Mouse (Mus musculus) MEL (cell line): ENCODE data around the gene Hc. TPM values are rescaled to one million over a fixed set of nuclear protein-coding genes. Genes with fewer than 3 reads are reported as not detected.
A peak's percentile ranks its signal among the peaks of the same experiment; 100 is the strongest.

Experiments used
- DNase-seq: peaks from one replicate; pipeline ENCODE4 v3.0.0; 2011; ENCODE audit warnings: low read depth, low spot score
- H3K27ac ChIP-seq: 2 replicates; pipeline ENCODE4 v1.5.1; 2012; ENCODE audit warnings: low read depth, mild to moderate bottlenecking, control low read depth, low read length, moderate library complexity; ENCODE audit not compliant: control insufficient read depth
- H3K27me3 ChIP-seq, 2 experiments: fragments of 150-350 bp in 1 of 2; sonication (generic) in 1 of 2; 2 replicates each; pipeline ENCODE4 v1.6.1; 2012; ENCODE audit warnings: low read length in 2 of 2, mild to moderate bottlenecking in 2 of 2, improper control_type of control experiment in 1 of 2, moderate library complexity in 1 of 2; ENCODE audit not compliant: insufficient read depth in 2 of 2, control insufficient read depth in 1 of 2
- H3K36me3 ChIP-seq, 2 experiments: 2 replicates each; pipeline ENCODE4 v1.6.1; 2012 to 2014; ENCODE audit warnings: low read length in 2 of 2, improper control_type of control experiment in 1 of 2, inconsistent platforms in 1 of 2, mild to moderate bottlenecking in 1 of 2; ENCODE audit not compliant: insufficient read depth in 2 of 2, control insufficient read depth in 1 of 2
- H3K4me1 ChIP-seq, 2 experiments: fragments of 150-350 bp in 1 of 2; sonication (generic) in 1 of 2; 2 replicates each; pipeline ENCODE4 v1.6.1; 2012; ENCODE audit warnings: low read length in 2 of 2, improper control_type of control experiment in 1 of 2, mild to moderate bottlenecking in 1 of 2; ENCODE audit not compliant: insufficient read depth in 2 of 2, control insufficient read depth in 1 of 2
- H3K4me3 ChIP-seq, 2 experiments: fragments of 150-350 bp in 1 of 2; sonication (generic) in 1 of 2; 2 replicates each; pipeline ENCODE4 v1.5.1; 2012; ENCODE audit warnings: low read depth in 2 of 2, low read length in 2 of 2, mild to moderate bottlenecking in 2 of 2, moderate library complexity in 2 of 2, control low read depth in 1 of 2, improper control_type of control experiment in 1 of 2; ENCODE audit not compliant: control insufficient read depth in 1 of 2, insufficient read depth in 1 of 2
- H3K79me2 ChIP-seq: 2 replicates; pipeline ENCODE4 v1.6.1; 2012; ENCODE audit warnings: mild to moderate bottlenecking, low read length, moderate library complexity; ENCODE audit not compliant: control insufficient read depth, poor library complexity, insufficient read depth
- H3K9ac ChIP-seq: 2 replicates; pipeline ENCODE4 v1.6.1; 2012; ENCODE audit warnings: low read depth, mild to moderate bottlenecking, control low read depth, low read length, moderate library complexity; ENCODE audit not compliant: control insufficient read depth, poor library complexity, severe bottlenecking
- H3K9me3 ChIP-seq: fragments of 150-350 bp; sonication (generic); replicated peaks from 2 replicates; pipeline ENCODE4 v1.6.1; 2012; ENCODE audit warnings: mild to moderate bottlenecking, low read length, improper control_type of control experiment, moderate library complexity; ENCODE audit not compliant: insufficient read depth
- BHLHE40 ChIP-seq: IDR thresholded peaks from 2 replicates; pipeline ENCODE4 v1.6.1; 2012; ENCODE audit warnings: low read depth, mild to moderate bottlenecking, inconsistent platforms, low read length, improper control_type of control experiment, borderline replicate concordance
- CHD1 ChIP-seq: IDR thresholded peaks from 2 replicates; pipeline ENCODE4 v1.6.1; 2012; ENCODE audit warnings: low read depth, mild to moderate bottlenecking, inconsistent platforms, low read length, improper control_type of control experiment
- CHD2 ChIP-seq: IDR thresholded peaks from 2 replicates; pipeline ENCODE4 v1.6.1; 2011; ENCODE audit warnings: low read length, improper control_type of control experiment
- CTCF ChIP-seq, 3 experiments: IDR thresholded peaks in 2 of 3; conservative IDR thresholded peaks in 1 of 3; 2 replicates each; pipeline ENCODE4 v1.5.1; 2011 to 2012; ENCODE audit warnings: low read length in 3 of 3, low read depth in 2 of 3, mild to moderate bottlenecking in 2 of 3, improper control_type of control experiment in 1 of 3, inconsistent platforms in 1 of 3, mixed read lengths in 1 of 3, moderate library complexity in 1 of 3; ENCODE audit not compliant: control insufficient read depth in 1 of 3, insufficient read depth in 1 of 3, poor library complexity in 1 of 3, severe bottlenecking in 1 of 3
- E2F4 ChIP-seq: IDR thresholded peaks from 2 replicates; pipeline ENCODE4 v1.6.1; 2011; ENCODE audit warnings: low read depth, low read length, improper control_type of control experiment, borderline replicate concordance
- ELF1 ChIP-seq: IDR thresholded peaks from 2 replicates; pipeline ENCODE4 v1.6.1; 2014; ENCODE audit warnings: low read depth, mild to moderate bottlenecking, inconsistent platforms, low read length, improper control_type of control experiment, moderate library complexity
- EP300 ChIP-seq, 2 experiments: IDR thresholded peaks; 2 replicates each; pipeline ENCODE4 v1.6.1; 2011; ENCODE audit warnings: improper control_type of control experiment in 2 of 2, low read length in 2 of 2, low read depth in 1 of 2, mild to moderate bottlenecking in 1 of 2
- GABPA ChIP-seq: IDR thresholded peaks from 2 replicates; pipeline ENCODE4 v1.6.1; 2012; ENCODE audit warnings: low read depth, mild to moderate bottlenecking, inconsistent platforms, low read length, improper control_type of control experiment, moderate library complexity
- GATA1 ChIP-seq: IDR thresholded peaks from 2 replicates; pipeline ENCODE4 v1.6.1; 2011; ENCODE audit warnings: low read depth, low read length, improper control_type of control experiment
- JUND ChIP-seq: IDR thresholded peaks from 2 replicates; pipeline ENCODE4 v1.6.1; 2011; ENCODE audit warnings: low read depth, mild to moderate bottlenecking, improper control_type of control experiment, low read length
- MAFK ChIP-seq: IDR thresholded peaks from 2 replicates; pipeline ENCODE4 v1.6.1; 2011; ENCODE audit warnings: low read depth, mild to moderate bottlenecking, low read length, improper control_type of control experiment, borderline replicate concordance
- MAX ChIP-seq: IDR thresholded peaks from 2 replicates; pipeline ENCODE4 v1.6.1; 2011; ENCODE audit warnings: low read length, improper control_type of control experiment
- POLR2A ChIP-seq, 2 experiments: IDR thresholded peaks; 2 replicates each; pipeline ENCODE4 v1.6.1; 2011 to 2012; ENCODE audit warnings: low read length in 2 of 2, mild to moderate bottlenecking in 2 of 2, control low read depth in 1 of 2, improper control_type of control experiment in 1 of 2, low read depth in 1 of 2, moderate library complexity in 1 of 2; ENCODE audit not compliant: control insufficient read depth in 1 of 2, insufficient read depth in 1 of 2, poor library complexity in 1 of 2
- POLR2AphosphoS2 ChIP-seq: IDR thresholded peaks from 2 replicates; pipeline ENCODE4 v1.6.1; 2011; ENCODE audit warnings: low read length, improper control_type of control experiment
- RAD21 ChIP-seq: IDR thresholded peaks from 2 replicates; pipeline ENCODE4 v1.6.1; 2011; ENCODE audit warnings: mild to moderate bottlenecking, low read depth, low read length, improper control_type of control experiment
- SMC3 ChIP-seq: IDR thresholded peaks from 2 replicates; pipeline ENCODE4 v1.6.1; 2011; ENCODE audit warnings: low read depth, low read length, improper control_type of control experiment
- USF1 ChIP-seq: IDR thresholded peaks from 2 replicates; pipeline ENCODE4 v1.6.1; 2014; ENCODE audit warnings: low read depth, mild to moderate bottlenecking, inconsistent platforms, low read length, improper control_type of control experiment, moderate library complexity
- polyA plus RNA-seq, 2 experiments: library from polyadenylated mRNA; stranded (reverse) in 1 of 2; unstranded in 1 of 2; fragments of >175 nt in 1 of 2; fragments of >200 nt in 1 of 2; gene quantifications; 2 replicates each; pipeline versions ENCODE4 v1.2.1 to v1.2.4; 2012; ENCODE audit warnings: low replicate concordance in 2 of 2, low read depth in 1 of 2; ENCODE audit not compliant: insufficient read length in 2 of 2, insufficient read depth in 1 of 2, missing spikeins in 1 of 2
- total RNA-seq: library from RNA; depleted of rRNA; stranded (reverse); fragments of 300-350 nt; gene quantifications from 2 replicates; pipeline ENCODE4 v1.2.3, GENCODE M21; 2012

Gene Hc
- total and polyA plus RNA-seq, 3 experiments = not detected

DNA sequence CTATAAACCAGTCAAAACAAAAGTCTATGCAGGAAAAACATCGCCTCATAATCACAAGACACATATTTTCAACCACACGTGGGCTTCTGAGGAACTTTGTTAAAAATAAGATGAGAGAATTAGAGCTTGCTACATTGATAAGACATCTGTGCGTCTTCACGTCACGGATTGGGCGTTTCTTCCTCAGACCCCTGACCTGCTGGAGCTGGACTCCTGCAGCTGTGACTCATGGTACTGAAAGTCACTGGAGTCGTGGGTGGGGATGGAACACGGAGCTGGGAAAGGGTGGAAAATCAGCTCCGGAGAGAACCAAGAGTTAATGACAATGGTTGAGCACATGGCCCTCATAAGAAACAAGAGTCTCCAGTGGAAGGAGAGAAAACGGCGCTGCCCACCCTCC, 5.9 kb upstream of the Hc start:
- Histone ChIP-seq H3K9ac (no peak overlapping the region), H3K36me3 (peaks cover 0 to 11% of the 10 kb centered on the region in 2 experiments; a peak in 2 of 4 replicates), H3K4me3 (no peak overlapping the region), H3K27me3 (no peaks in the 10 kb centered on the region), H3K79me2 (no peaks in the 10 kb centered on the region), H3K9me3 (no peaks in the 10 kb centered on the region)
- no peak for TF ChIP-seq JUND
- no peak for TF ChIP-seq ELF1
- no peak for TF ChIP-seq GATA1
- no peak for TF ChIP-seq SMC3
- no peak for TF ChIP-seq GABPA
- no peak for TF ChIP-seq USF1
- no peak for TF ChIP-seq BHLHE40
- no peak for TF ChIP-seq CHD1
- no peak for TF ChIP-seq CTCF (IDR thresholded peaks at IDR 0.05 in 2 of 3, conservative IDR thresholded peaks at IDR 0.05 in 1 of 3; ENCODE audit: control insufficient read depth in 1 of 3, insufficient read depth in 1 of 3, low read depth in 2 of 3, low read length in 3 of 3, poor library complexity in 1 of 3, severe bottlenecking in 1 of 3)
- no peak for TF ChIP-seq E2F4
- TF ChIP-seq MAX = no peak
- no peak for TF ChIP-seq POLR2A (IDR thresholded peaks at IDR 0.05; ENCODE audit: control insufficient read depth in 1 of 2, insufficient read depth in 1 of 2, low read depth in 1 of 2, low read length in 2 of 2, poor library complexity in 1 of 2)
- no peak for TF ChIP-seq POLR2AphosphoS2
- no peak for TF ChIP-seq RAD21
- TF ChIP-seq CHD2 = no peak
- TF ChIP-seq, all 39 proteins: peak for 0
- H3K4me1 ChIP-seq = peaks cover 0 to 7% of the 10 kb centered on the region in 2 experiments; a peak in 3 of 4 replicates
- no peak for DNase-seq
- no peak overlapping the region for H3K27ac ChIP-seq

- H3K4me3 ChIP-seq = no peak overlapping the region
Measured at GRCm38 (mm10) chr2:35066525-35067082, 5.4 kb upstream of the Hc start.

More at GRCm38 (mm10) chr2:35066525-35067082, 5.4 kb upstream of the Hc start:
- peaks cover 0 to 7% of the 10 kb centered on the region in 2 experiments; a peak in 3 of 4 replicates for H3K4me1 ChIP-seq
- no peak for TF ChIP-seq CTCF (IDR thresholded peaks at IDR 0.05 in 2 of 3, conservative IDR thresholded peaks at IDR 0.05 in 1 of 3; ENCODE audit: control insufficient read depth in 1 of 3, insufficient read depth in 1 of 3, low read depth in 2 of 3, low read length in 3 of 3, poor library complexity in 1 of 3, severe bottlenecking in 1 of 3)
- peak; percentile 60; the same call in 1 of the 2 replicates for TF ChIP-seq MAFK
- 0 out of 4 replicates have a peak, but pooled peaks of 1 of the 2 experiments have one; percentile 7 for TF ChIP-seq EP300 (IDR thresholded peaks at IDR 0.05; ENCODE audit: low read depth in 1 of 2, low read length in 2 of 2)
- no peak overlapping the region for H3K9ac ChIP-seq
- H3K27me3 ChIP-seq = no peaks in the 10 kb centered on the region
- peaks cover 0 to 11% of the 10 kb centered on the region in 2 experiments; a peak in 2 of 4 replicates for H3K36me3 ChIP-seq
- no peaks in the 10 kb centered on the region for H3K9me3 ChIP-seq
- DNase-seq = peak; percentile 66
- no peaks in the 10 kb centered on the region for H3K79me2 ChIP-seq
- H3K27ac ChIP-seq = no peak overlapping the region
